Mouse (Mus musculus) natural killer cell, adult 2 months (primary cell): Measurements from ENCODE around the gene Il17rd.
A peak's percentile ranks its signal among the peaks of the same experiment; 100 is the strongest.

Experiments
- DNase-seq, 2 experiments: peaks; one replicate each; pipeline ENCODE4 v3.0.0; 2022; ENCODE audit warnings: low spot score in 2 of 2

Il17rd gene

DNA sequence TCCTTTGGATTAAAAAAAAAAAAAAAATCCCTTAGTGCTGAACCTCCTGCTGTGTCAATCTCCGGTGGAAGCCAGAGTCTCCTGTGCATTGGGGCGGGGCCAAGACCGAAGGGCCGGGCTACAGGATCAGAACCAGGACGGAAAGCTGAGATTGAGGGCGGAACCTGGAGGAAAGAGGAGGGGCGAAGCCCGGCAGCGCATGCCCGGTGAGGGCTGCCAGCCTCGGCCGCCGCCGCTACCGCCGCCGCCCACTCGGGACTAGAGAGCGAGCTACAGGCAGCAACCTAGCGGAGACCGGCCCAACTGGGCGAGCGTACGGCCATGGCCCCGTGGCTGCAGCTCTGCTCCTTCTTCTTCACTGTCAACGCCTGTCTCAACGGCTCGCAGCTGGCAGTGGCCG lies at the start of gene Il17rd:
Gene Il17rd (plus strand): TSS at position 159 of the 400 bp plus-strand sequence.
- peak; percentile 56 to 74 for DNase-seq

DNA sequence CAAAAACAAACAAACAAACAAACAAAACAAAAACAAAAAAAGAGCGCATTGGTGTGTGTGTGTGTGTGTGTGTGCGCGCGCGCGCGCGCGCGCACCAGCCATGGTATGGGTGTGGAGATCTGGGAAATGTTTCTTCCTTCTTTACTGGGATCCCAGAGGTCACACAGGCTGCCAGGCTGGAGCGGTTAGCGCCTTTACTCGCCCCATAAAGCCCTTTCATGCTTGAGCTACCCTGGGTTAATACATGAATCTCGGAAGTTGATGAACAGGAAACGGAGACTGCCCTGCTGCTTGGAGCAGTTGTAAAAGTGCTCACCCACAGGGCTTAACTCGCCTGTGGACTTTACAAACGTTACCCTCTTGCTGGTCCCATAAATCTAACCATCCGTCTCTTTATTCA lies 47.1 kb upstream of the Il17rd start:
- DNase-seq, result no peak

DNA sequence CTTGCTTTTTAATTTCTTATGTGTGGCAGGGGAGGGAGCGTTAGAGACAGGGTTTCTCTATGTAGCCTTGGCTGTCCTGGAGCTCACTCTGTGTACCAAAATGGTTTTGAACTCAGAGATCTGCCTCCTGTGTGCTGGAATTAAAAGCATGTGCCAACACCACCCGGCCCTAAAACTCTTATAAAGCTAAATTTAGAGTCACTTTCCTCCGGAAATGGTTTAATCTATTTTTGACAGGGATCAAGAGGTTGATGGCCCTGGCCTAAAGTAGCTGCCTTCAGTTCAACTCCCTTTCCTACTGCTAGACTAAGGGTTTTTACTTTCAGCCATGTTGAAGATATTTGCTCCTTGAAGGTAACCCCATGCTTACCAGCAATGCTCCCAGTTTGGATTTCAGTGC lies 45.3 kb upstream of the Il17rd start:
- no peak for DNase-seq

DNA sequence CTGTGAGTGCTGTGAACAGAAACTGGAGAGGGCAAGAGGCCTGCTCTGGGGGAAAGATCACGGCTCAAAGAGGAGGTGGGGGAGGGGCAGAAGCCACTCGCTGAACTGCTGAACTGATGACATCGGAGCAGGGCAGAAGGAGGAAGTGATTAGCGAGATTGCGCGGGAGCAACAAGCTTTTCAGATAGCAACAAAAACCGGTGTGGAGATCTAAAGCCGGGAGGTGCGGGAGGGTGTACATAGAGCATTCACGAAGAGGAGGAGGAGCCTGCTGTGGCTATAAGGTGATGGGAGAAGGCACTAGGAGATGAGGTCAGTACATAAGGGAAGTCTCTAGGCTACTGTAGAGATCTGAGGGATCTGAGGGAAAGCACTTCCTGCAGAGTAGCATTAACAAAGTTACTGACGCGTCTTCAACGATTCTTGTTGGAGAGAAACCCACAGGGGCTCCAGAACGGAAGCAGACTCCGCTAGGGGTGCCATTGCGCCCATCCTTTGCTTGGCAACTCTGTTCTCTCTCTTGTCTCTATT lies 44.5 kb upstream of the Il17rd start, which contains the start of gene Hesx1:
Gene Hesx1 (plus strand): TSS at position 206 of the 531 bp plus-strand sequence.
- peak; percentile 31 to 68 for DNase-seq

DNA sequence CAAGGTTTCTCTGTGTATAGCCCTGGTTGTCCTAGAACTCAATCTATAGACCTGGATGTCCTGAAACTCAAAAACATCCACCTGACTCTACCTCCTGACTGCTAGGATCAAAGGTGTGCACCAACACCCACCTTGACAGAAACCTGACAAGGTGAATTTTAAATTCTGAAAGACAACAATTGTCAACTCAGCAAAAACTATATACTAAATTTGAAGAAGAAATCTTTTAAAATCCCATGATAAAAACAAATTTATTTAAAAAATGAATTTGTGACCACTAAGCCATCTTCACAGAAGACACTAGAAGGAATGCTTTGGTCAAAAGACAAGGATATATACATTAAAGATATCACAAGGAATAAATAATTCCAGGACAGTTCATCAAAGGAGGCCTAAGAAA lies 42.5 kb upstream of the Il17rd start:
- no peak for DNase-seq

DNA sequence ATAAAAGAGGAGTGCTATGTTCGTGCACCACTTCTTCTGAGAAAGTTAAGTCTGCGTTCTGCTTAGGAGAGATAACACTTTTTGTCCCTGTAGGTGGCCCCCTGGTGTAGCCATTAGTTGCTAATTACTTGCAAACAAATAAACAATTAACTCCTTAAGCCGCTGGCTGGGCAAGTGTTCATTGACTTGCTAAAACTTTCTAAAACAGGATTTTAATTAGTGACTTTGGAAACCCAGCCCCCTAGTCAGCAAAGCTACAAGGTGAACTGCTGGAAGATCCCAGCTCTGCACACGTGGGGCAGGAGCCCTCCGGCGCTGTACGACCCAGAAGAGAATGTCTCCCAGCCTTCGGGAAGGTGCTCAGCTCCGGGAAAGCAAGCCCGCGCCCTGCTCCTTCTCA lies 38.4 kb upstream of the Il17rd start:
- no peak for DNase-seq

DNA sequence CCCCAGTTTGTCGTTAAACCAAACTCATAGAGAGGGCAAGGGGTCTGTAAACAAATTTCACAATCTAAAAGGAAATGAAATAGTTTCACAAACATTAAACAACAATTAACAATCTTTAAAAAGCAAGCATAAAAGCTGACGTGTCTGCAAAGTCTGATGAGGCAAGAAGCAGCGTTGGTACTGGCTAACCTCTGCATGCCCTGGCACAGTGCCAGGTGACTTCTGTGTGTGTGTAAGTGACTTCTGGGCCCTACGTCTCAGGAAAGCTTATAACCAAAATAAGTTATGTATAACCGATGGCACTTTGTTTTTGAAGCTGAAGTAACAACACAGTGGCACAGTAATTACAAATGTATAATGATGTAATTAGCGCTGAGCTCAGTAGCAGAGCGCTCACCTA lies 33.8 kb upstream of the Il17rd start:
- no peak for DNase-seq

DNA sequence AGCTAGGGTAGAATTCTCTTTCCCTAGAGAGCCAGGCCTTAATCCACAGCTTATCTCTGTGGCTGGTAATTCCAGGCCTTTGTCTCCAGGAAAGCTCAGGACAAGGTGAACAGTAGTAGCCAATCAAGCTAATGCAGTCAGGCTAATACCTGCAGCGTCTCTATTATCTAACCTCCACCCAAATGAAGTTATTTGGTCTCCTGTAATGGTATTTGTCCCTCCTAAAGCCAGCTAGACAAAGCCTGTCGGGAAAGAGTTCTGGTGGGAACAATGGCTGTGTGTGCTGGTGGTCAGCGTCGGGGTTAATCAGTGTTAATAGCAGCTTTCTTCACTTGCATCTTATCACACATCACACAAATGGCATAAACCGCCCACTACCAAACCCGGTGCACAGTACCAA lies 32.8 kb upstream of the Il17rd start:
- DNase-seq, result no peak

DNA sequence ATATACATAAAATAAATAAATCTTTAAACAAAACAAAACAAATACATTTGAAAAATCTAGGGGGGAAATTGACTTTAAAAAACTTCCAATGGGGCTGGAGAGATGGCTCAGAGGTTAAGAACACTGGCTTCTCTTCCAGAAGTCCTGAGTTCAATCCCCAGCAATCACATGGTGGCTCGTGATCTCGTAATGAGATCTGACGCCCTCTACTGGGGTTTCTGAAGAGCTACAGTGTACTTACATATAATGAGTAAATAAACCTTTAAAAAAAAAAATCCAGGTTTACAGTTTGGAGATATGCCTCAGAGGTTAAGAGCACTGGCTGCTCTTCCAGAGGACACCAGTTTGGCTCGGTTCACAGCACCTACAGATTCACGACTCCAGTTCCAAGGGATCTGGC lies 27.2 kb upstream of the Il17rd start:
- DNase-seq, result no peak

DNA sequence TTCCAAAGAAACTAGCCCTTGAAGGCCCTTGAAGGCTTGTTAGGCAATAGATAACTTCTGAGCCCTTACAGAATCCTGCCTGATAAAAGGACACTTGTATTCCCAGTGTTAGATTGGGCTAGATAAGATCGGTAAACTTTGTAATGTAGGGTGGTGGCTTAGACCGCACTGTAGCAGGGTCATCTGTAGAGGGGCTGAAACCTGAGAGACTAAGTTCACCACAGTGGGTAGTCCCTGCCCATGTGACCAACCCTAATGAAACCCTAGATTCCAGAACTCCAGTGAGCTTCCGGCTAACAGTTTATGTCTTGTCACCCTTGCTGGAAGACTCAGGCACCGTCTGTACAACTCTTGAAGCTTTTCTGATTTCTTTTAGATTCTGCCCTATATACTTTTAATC lies 25.1 kb upstream of the Il17rd start:
- DNase-seq, result no peak

DNA sequence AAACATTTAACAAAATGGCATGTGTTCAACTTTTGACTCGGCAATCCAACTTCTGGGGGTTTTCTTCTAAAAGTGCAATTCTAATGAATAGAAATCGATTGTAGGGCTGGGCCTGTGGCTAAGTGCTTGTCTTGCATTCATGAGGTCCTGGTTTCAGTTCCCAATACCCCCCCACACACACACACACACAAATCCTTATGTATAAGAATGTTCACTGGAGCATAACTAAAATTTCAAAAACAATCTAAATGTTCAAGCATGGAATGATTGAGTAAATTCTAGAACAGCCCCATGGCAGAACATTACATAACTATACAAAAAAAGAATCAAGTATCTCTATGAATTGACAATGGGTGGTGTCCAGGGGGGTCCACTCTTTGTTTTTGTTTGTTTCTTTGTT lies 20.8 kb upstream of the Il17rd start:
- DNase-seq, result no peak

DNA sequence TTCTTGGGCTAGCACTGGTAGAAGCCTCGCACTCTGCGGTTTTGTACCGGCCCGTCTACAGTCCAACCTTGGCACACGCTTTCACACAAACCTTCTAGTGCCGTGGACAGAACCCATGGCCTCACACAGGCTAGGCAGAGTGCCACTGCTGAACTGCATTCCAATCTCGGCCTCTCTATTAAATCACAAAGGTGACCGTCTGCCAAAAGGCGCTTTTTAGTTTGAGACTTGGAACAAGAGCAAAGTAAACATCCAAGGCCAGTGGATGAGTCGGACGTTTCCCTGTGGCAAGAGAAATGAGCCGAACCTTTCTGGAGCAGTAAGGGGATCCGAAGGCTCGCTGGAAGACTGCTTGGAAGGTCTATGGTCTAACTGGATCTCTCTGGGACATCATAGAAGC lies 18.9 kb upstream of the Il17rd start:
- DNase-seq, result no peak

DNA sequence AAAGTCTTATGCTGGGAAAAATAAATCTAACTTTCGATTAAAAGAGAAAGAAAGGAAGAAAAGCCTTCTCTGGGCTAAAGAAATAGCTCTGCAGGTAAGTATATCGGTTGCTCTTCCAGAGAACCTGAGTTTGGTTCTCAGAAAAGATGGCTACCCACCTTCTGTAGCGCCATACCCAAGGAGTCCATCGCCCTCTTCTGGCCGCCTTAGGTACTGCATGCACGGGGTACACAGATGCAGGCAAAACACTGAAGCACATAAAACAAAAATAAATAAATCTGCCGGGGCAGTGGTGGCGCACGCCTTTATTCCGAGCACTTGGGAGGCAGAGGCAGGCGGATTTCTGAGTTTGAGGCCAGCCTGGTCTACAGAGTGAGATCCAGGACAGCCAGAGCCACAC lies 15.9 kb upstream of the Il17rd start:
- DNase-seq, result peak; percentile 41 to 72

DNA sequence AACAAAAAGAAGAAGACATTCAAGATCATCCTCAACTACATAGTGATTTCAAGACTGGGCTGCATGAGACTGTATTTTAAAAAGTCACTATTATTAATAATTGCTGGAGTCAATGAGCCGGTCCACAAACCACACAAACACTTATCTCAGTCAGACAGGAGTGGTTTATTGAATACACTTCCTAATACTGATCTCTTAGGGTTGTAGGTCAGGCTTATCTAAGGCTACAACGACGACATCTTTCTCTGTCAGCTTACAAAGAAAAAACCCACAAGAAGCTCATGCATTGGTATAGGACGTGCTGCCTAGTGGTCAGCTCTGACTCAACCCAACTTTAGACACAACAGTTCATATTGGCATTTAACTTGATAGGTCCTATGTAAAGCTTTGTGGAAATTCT lies 14.1 kb upstream of the Il17rd start:
- DNase-seq, result no peak

DNA sequence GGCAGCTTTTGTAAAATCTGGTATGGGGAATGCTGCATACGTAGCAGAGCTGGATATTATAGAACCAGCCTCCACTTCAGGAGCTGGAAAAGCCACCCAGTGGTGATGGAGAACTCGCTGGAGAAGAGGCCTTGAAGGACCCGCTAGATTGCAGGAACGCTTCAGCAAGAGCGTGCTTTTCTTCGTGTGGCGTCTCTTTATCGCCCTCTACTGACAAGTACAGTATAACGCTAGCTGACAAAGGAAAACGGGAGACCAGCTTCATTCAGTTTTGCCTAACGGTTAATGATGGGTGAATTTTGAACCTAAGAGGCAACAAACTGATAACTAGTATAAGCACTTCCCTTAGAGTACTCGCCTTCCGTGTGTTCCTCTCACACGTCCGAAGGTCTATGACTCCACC lies 9.0 kb upstream of the Il17rd start:
- peak in 1 of 2 experiments; percentile 33 for DNase-seq

DNA sequence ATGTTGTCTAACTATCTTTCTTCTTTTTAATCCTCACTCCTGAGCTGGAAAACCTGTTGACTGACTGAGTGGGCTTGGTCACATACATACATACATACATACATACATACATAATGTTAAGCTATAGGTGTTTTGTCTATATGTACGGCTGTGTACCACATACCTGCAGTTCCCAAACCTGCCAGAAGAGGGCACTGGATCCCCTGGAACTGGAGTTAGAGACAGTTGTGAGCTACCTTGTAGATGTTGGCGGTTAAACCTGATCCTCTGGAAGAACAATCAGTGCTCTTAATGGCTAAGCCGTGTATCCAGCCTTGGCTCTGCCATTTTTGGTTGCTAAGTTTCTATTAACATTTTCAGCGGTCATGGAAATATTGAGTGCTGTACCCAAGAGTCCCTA lies 7.6 kb upstream of the Il17rd start:
- peak; percentile 42 to 75 for DNase-seq

DNA sequence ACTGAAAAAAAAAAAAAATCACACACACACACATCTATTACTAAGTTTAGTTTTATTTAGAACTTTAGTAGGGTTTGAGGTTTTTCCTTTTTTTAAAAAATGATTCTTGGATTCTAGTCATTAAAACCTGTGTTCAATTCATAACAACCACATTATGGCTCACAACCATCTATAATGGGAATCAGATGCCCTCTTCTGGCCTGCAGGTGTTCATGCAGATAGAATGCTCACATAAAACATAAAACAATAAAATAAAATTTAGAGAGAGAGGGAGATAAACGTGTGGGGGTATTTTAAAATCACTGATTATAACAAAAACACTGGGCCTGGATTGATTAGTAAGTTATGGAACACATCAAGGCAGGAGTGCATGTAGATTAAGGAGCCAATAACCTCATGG lies 1.2 kb upstream of the Il17rd start:
- no peak for DNase-seq

DNA sequence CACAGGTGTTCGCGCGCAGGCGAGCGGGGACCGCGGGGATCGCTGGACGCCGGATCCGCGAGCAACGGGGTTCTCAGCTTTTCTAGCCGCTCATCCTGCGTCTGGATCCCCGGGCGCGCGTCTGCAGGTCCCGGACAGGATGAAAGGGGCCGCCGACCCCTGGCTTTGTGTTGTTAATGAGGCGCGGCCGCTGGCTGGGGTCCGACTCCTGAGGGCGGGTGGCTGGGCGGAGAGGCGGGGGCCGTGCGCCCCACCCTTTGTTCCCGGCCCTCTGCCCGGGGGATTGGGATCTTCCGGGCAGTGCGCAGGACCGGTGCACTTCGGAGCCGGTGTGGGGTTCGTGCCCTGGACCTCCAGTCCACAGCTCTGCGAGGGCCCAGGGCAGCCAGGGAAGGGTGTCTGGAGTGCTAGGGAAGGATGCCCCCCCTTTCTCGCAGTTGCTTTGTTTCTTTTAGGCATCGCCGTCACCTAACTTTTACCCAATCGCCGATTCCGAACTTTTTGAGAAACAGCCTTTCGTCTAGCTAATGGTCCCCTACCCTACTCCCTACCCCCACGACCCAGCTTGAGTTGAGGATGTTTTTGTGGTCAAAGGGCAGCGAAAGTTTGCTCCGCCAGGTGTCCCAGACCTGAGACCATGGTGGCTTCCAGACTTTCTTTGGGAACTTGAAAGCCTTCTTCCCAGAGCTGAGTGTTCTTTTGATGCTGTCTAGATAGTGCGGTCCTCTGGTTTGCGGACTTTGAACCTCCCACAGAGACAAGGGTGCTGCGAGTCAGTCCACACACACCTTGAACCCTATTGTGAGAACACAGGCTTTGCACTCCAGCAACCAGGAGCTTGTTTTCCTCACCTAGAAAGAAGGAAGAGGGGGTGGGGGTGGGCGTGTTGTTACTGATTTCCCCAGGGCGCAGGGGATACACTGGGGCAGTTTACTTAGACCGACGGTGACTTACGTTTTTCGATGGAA lies 824 bp downstream of the Il17rd start:
- DNase-seq, result no peak

DNA sequence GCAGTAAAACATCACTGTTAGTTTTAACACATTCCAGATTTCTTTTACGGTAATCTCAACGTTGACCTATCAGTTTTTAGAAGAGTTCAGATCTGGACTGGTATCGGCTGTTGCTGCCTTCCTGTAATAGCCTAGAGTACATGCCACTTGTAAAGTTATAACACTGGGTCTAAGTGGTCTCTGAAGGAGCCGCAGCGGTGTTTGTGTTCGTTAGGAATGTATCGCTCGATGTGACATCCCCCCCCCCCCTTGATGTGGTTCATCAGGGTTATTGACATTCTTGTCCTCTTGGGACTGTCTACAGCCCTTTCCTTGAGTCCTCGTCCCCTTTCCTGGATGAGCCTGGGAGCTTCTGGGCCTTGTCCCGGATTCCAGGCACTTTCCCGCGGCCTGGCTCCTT lies 1.7 kb downstream of the Il17rd start:
- DNase-seq, result no peak

DNA sequence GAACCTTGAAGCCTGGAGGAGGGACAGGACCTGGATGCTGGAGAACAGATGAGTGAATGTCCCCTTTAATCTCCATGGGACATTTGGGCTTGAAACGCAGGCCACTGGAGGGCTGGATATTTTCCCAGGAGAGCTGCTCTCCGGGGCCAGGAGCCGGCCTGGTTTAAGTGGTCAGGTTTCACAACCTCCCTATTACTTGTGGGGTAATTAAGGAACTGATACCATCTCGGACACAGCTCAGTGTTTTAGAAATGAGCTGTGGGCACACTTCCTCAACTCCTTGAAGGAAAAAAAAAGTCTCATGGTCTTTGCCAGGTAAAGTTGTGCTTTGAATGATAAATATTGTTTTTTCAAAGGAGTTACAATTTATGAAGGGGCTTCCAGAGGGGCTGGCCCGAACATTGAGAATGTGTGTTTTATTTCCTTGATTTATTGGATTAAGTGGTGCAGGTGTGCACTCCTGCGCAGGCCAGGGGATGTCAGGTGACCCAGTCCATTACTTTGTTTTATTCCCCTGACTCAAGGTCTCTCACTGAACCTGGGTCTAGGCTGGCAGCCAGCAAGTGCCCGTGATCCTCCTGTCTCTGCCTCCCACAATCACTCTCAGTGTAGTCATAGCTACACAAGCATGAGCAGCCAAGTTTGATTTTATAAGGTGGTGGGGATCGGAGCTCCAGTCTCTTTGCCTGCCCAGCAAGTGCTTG lies 3.7 kb downstream of the Il17rd start:
- peak in 1 of 2 experiments; percentile 4 for DNase-seq

DNA sequence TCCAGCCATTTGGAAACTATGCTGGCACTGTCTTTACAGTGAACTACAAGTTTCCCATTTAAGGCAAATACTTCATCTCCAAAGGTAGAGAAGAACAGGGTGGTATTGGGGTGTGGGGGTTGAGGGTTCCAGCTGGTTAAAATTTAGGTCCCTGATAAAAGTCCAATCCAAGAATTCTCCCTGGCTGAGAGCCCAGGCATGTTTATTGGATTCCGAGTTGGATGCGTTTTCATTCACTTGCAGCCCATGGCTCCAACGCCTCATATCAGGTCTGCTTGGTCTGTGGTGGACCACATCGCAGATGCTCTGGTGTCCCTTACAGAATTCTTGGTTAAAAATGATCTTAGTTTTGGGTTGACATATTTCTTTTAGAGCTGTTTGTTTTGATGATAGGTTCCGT lies 4.7 kb downstream of the Il17rd start:
- DNase-seq, result no peak

DNA sequence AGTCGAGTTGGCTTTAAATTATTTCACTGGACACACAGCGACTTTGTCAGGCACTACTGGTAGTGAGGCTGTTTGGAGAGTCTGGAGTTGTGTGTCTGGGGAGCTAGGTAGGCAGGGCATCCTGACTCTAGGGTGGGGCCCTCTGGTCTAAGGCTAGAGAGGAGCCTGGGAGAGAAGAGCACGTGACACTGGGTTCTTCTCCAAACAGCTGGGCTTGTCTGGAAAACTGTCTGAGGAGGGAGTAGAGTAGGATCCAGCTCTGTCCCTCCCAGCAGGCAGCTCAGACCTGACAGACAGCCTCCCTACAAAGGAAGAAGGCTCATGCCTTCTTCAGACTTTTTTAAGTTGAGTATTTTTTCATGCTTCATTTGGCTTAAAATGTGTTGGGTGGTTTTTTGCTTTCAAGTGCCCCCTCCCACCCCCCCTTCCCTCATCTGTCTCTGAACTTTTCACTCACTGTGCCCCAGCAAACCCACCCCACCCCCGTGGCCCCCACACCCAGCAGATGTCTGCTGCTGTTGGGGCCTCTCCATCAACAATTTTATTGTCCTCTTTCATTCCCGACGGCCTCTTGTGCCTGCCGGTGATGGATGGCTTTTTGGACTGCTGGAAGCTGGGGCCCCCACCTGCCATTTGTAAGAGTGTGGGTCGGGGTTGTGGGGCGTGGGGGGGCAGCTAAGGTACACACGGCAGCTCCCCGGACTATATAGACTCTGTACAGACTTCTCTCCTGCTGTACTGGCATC lies 5.7 kb downstream of the Il17rd start:
- DNase-seq, result no peak
